Comparison of ENCODE assay signal across 31 mouse cellular contexts in genomic region chr6:91226058-91226457, GRCm38 (mm10).
"Had no signal": no experiment of that assay in that cellular context is flagged by ENCODE, and none has a peak within 500 bp of the region (broad histone marks: within the 10 kb centered on the region; RNA-seq: fewer than 3 reads in every experiment).

No protein-coding gene starts in this region.

- H3K4me1 ChIP-seq: hindbrain, embryonic 12.5 days; intestine, embryonic 15.5 days had no signal

- H3K27me3 ChIP-seq: hindbrain, embryonic 12.5 days; hindbrain, embryonic 15.5 days; intestine, embryonic 15.5 days had no signal

- DNase-seq: heart, postnatal 10 days; heart, postnatal 14 days; heart, postnatal 36 days; heart, postnatal 4 days; kidney, adult 11 months; kidney, adult 18-20 months; kidney, adult 2 months; kidney, adult 8-10 months; kidney, adult 9 months; kidney, postnatal 10 days; kidney, postnatal 14 days; kidney, postnatal 25 days; kidney, postnatal 36 days; kidney, postnatal 4 days; layer of hippocampus, adult 9-11 months; layer of hippocampus, postnatal 36 days had no signal

- H3K36me3 ChIP-seq: heart, embryonic 10.5 days; heart, embryonic 12.5 days; heart, embryonic 15.5 days; hindbrain, embryonic 10.5 days; hindbrain, embryonic 12.5 days; hindbrain, embryonic 13.5 days; hindbrain, embryonic 15.5 days; intestine, embryonic 15.5 days; kidney, embryonic 15.5 days had no signal

- H3K27ac ChIP-seq: heart, embryonic 10.5 days; heart, embryonic 13.5 days; heart, embryonic 15.5 days; hindbrain, embryonic 10.5 days; hindbrain, embryonic 12.5 days; hindbrain, embryonic 13.5 days; hindbrain, embryonic 14.5 days; hindbrain, embryonic 15.5 days; hindbrain, postnatal 0 days; intestine, embryonic 15.5 days; kidney, embryonic 15.5 days; kidney, postnatal 0 days; layer of hippocampus, adult 2 months had no signal

- H3K4me3 ChIP-seq: heart, embryonic 10.5 days; heart, embryonic 12.5 days; heart, embryonic 13.5 days; heart, embryonic 15.5 days; hindbrain, embryonic 10.5 days; hindbrain, embryonic 12.5 days; hindbrain, embryonic 13.5 days; hindbrain, embryonic 15.5 days; intestine, embryonic 15.5 days; kidney, embryonic 15.5 days; layer of hippocampus, adult 2 months had no signal

- H3K4me2 ChIP-seq: heart, embryonic 11.5 days; heart, embryonic 12.5 days; heart, embryonic 13.5 days; heart, embryonic 15.5 days; hindbrain, embryonic 12.5 days; hindbrain, embryonic 13.5 days; hindbrain, embryonic 14.5 days; hindbrain, embryonic 15.5 days; intestine, embryonic 15.5 days; kidney, embryonic 15.5 days had no signal
